Mouse (Mus musculus) embryo, embryonic 10.5 days (tissue): ENCODE measurements around the gene Fgfr2.
A peak's percentile ranks its signal among the peaks of the same experiment; 100 is the strongest.

Source experiments
- DNase-seq: peaks from one replicate; pipeline ENCODE4 v3.0.0-alpha.2; 2015; ENCODE audit warnings: low spot score

The Fgfr2 gene

DNA sequence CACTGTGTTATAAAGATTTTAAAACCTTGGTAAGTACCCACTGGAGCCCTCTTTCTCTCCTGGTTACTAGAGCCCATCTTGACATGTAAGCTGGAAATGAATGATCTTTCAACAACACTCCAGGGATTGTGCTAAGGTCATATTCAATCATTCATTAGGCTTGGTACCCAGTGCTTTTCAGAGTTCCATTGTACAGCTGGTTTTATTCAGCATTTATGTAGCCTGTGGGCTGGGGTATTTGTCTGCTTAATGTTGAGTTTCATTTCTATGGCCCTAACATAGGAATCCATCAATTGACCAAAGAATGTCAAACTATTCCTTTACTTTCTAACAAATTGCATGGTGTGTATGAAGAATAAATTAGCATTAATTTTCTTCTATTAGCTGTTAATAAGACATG is 299.3 kb downstream of the Fgfr2 start:
- no peak for DNase-seq

DNA sequence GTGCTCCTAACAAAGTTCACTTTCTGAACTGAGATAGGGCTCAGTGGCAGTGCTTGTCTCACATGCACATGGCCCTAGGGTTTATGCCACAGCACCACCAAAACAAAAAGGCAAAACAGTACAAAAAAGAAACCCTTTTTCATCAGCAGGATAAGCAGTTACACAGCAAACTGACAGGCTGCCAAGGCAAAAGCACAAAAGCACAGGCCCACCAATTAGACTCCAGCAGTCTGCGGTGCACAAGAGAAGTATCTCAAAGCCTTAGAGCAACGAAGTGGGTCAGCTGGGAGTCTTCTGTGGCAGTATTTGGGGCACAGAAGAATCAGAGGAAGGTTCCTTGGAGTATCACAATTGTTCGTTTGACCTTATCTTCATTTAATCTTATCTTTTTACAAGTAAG is 302.5 kb downstream of the Fgfr2 start:
- DNase-seq = no peak

DNA sequence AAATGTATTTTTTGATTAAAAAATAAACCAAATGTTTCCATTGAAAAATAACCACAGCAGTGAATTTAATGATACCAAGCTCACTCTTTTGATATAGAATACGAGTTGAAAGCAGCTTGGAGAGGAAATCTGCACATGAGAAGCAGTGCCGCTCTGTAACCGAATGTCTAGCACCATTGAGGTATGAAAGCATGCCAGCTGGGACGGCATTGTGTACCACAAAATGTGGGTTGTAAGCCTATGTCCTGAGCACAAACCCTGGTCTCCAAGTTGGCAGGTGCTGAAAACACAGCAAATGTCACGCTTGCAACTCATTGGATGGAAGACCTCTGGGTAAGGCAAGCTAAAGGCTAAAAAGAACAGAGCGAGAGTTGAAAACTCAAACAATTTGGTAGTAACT is 306.1 kb downstream of the Fgfr2 start:
- DNase-seq = no peak

GRCm38 (mm10) chr7:132816528-132816927 is 306.6 kb downstream of the Fgfr2 start:
- no peak for DNase-seq

DNA sequence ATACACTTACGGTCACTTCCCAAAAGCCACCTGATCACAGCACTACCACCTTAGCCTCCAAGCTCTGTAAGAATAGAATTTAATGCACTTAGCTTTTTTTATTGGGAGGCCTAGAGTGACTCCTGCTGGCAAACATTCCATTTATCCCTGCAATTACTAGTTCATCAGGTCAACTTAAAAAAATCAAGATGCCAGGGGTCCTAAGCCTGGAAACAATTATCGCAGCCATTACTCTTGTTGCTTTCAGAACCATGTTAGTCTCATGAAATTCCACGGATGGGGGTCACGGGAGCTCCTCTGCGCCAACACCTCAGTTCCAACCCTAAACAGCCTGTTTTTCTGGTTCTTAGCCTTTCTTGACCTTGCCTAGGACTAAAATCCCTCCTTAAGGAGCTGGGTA is 308.1 kb downstream of the Fgfr2 start:
- peak; percentile 79 for DNase-seq

GRCm38 (mm10) chr7:132814089-132814450 is 309.1 kb downstream of the Fgfr2 start:
- no peak for DNase-seq

DNA sequence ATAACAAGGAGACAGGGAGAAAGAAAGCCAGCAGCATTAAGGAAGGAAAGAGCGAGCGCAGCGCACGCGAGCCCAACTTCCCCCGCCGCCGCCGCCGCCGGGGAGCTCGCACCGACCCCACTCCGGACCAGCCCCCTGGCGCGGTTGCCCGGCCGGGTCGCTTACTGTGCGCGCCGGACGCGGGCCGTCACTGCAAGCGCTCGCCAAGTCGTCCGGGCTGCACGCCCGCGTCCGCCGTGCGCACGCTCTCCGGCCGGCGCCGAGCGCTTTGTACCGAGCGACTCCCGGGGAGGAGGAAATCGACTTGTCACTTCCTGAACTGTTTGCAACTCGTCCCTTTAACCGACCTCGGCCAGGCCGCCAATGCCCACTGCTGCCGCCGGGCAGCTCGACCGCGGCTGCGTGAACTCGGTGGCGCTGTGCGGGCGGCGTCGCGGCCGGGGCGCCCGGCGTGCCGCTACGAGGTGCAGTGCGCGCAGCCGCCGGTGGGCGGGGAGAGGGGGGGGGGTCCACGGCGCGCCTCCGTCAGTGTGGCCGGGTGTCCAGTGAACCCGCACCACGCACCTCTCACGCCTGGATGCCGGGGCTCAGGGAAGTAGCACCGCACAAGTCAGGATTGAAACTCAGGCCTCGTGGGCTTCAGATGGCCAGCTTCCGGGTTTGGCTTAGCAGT is 309.6 kb downstream of the Fgfr2 start, which contains the start of gene Fam53b:
Fam53b (minus strand) TSS at position 471 of the 673 bp plus-strand sequence.
- peak; percentile 77 for DNase-seq

DNA sequence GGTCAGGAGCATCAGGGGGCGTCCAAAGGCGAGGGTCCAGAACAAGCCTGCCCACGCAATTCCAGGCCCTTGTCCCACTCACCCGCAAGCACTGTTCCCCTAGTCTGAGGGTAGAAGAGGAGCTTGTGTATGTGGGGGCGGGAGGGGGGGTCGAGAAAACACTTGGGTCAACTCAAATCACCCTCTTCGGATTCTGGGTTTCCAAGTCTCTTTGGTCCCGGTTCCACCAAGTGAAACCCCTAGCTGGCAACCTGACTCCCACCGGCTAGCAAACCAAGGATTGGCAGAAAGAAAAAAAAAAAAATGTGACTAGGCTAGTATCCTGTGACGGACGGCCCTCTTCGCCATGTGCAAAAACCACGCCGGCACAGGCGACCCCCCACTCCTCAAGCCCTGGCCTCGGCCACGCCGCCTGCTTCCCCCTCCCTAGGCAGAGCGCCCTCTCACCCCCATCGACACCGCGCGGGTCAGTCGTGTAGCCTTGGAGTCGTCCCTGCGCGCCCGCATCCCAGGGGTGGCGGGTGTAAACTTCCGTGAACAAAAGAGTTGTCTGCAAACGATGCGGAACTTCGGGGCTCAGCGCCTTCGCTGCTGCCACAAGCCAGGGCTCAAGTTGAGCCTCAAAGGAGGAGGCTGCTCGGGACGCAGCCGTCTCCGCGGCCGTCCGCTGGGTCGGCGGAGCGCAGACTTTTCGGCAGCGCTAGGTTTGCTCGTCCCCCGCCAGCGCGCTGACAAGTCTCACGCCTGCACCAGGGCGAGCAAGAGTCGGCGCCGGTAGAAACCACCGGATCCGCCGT is 310.3 kb downstream of the Fgfr2 start:
- peak; percentile 70 for DNase-seq

DNA sequence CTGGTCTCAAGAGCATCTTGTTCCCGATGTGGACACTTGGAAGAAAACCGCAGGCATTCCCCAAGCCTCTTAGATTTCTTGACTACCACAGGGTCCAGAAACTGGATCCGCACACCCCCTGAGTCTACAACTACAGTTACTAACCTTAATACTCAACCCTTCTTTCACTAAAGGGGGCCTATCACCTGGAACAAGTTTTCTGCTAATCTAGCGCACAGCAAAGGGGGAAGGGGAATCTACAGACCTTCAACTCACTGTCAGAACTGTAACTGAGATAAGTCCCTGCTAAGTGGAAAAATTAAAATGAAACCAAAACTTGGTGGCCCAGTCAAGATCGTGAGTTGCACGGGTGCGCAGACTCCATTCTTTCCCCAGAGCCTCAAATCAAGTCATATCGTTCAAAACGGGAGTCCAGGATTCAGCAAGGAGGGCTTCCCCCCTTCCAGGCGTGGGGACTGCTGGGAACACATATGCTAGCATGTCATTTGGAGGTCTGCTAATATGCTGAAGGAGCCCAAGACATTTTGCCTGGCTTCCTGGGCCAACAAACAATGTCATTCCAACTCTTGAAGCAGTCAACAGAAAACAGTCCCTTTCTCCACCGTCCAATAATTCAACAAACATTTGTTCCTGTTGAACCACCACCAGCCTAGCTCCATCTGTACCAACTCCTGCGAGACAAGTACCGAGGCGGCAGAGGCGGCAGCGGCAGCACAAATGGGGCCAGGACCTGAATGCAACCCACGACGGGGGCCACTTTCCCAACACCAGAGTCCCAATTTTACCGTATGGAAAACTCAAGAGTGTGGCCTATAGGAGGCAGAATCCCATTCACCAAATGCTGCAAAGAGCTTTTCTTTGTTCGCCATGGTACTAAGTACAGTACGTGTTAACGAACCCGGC is 311.2 kb downstream of the Fgfr2 start:
- peak; percentile 63 for DNase-seq

- peak; percentile 95 for DNase-seq
Measured at GRCm38 (mm10) chr7:132810879-132811278, 312.3 kb downstream of the Fgfr2 start.

GRCm38 (mm10) chr7:132810368-132810767 is 312.8 kb downstream of the Fgfr2 start:
- DNase-seq = peak; percentile 56

DNA sequence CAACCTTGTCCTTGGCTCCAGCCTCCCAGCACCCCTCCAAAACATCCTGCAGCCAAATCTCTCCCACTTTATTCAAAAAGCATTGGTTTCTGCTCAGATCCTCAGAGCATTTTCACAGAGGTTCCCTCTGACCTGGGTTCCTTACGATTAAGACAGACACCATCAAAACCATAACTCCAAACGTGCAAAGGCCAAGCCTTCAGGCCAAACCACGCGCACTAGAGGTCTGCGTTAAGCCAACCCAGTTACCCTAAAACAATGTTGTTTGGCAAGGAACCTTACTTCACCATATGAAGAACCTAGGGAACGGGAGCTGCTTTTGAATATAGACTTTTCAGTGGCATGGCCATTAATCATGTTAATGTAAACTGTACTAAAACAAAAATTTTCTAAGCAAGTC is 313.4 kb downstream of the Fgfr2 start:
- DNase-seq = peak; percentile 22

DNA sequence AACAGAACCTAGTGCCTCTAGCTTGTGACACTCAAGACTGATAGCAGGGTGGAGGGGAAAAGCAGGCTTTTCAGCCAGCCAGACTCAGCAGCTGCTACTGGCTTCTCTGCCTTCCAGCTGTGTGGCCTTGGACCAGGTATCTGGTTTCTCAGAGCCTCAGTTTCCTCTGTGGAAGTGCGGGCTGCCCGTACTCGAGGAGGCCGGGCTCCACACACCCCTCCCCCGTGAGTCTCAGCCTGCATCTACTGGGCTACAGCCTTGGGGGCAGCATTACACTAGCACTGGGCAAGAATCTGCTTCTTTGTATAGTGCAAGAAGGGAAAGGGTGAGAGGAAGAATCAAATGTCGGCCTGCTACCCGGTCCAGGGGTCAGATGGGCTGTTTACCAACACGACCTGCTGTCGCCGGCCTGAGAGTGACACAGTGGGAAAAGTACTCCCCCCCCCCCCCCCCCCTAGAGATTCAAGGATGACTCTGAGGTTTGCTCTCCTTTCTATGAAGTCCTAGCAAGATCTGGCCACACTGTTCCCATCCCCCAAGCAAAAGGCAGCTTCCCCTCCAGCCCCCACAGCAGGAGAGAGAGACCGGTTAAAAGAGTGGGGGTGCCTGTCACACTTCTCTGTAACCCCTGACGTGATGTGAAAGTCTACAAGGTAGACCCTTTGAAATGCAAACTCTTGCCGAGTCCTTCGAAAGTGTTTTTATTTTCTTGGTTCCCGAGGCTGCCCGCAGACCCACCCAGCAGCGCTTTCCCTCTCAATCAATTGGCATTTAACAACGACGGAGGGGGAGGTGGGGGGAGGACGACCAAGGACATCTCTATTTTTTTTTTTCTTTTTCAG is 314.1 kb downstream of the Fgfr2 start:
- DNase-seq = peak; percentile 74

DNA sequence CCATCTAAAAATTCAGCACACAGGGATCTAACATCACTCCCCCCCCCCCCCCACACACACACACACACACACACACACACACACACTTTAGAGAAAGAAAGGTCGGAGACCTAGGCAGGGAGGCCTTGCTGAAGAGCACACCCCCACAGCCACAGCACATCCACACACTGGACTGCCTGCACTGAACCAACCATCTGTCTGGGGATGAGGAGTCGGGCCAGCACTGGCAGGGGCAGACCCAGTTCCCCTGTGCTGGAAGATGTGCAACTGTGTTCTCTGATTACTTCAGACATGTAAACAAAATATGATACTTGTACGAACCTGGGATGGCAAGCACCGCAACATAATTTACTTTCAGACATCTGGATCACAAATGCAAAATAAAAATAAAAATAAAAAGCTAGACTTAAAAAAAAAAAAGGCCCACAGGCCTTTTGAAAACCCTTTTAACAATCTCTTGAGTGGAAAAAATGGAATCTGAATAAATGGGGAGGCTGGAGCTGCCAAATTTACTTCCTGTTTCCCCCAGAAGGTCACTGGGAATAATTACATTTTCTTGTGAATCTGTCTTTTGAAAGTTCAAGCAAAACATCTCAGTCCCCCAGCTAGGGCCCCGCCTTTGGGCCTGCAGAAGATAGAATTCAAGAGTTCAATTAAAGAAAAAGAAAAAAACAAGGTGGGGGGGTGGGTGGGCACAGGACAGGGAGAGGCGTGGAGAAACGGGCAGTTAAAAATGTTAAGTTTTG is 314.9 kb downstream of the Fgfr2 start:
- peak; percentile 42 for DNase-seq

- DNase-seq = no peak
Measured at GRCm38 (mm10) chr7:132806926-132807857, 316.0 kb downstream of the Fgfr2 start.

DNA sequence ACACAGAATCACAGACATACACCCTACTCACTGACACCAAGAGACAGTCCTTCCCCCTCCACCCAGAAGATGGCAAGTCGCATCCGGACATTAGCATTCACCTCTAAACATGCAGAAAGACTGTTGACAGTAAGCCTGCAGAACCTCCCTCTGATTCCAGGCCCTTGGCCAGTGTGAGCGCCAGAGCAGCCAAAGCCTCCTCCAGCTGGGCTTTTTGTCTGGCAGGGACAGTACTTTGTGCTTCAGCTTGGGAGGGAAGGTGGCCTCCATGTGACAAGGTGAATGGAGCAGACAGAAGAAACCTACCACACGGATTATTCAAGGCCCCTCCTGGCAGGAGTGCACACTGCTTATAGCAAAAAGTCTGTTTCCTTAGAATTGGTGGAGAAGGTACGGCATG is 316.9 kb downstream of the Fgfr2 start:
- DNase-seq = no peak

GRCm38 (mm10) chr7:132804951-132805350 is 318.2 kb downstream of the Fgfr2 start:
- no peak for DNase-seq

- no peak for DNase-seq
Measured at GRCm38 (mm10) chr7:132804461-132804860, 318.7 kb downstream of the Fgfr2 start.

- DNase-seq = no peak
Measured at GRCm38 (mm10) chr7:132803962-132804361, 319.2 kb downstream of the Fgfr2 start.

GRCm38 (mm10) chr7:132803336-132803735 is 319.8 kb downstream of the Fgfr2 start:
- DNase-seq = no peak
